Mouse (Mus musculus) liver, embryonic 14.5 days (tissue): Measurements from ENCODE around the gene Cacna1c. TPM values are rescaled to one million over a fixed set of nuclear protein-coding genes. Genes with fewer than 3 reads are reported as not detected.

Source experiments
- ATAC-seq: fragments of 200-750 bp; cut with Nextera tagmentation; 2 replicates; pipeline ENCODE4 v1.8.0; 2017; ENCODE audit warnings: moderate number of reproducible peaks, mild to moderate bottlenecking, moderate library complexity; ENCODE audit not compliant: insufficient read depth
- DNase-seq, 3 experiments: peaks; one replicate each; pipeline ENCODE4 v3.0.0-alpha.2; 2012 to 2013; ENCODE audit warnings: low read depth in 3 of 3, low spot score in 3 of 3
- H3K27ac ChIP-seq: fragments of 300-500 bp; sonication (generic); 2 replicates; pipeline ENCODE4 v1.5.1; 2014; ENCODE audit warnings: moderate library complexity, mild to moderate bottlenecking, control low read depth, inconsistent platforms
- H3K27me3 ChIP-seq: fragments of 300-500 bp; sonication (generic); 2 replicates; pipeline ENCODE4 v1.6.1; 2014; ENCODE audit warnings: mild to moderate bottlenecking, low read length, moderate library complexity; ENCODE audit not compliant: control insufficient read depth, insufficient read depth
- H3K36me3 ChIP-seq: fragments of 300-500 bp; sonication (generic); replicated peaks from 2 replicates; pipeline ENCODE4 v1.6.1; 2014; ENCODE audit warnings: low read depth; ENCODE audit not compliant: control insufficient read depth, insufficient read depth
- H3K4me1 ChIP-seq, 2 experiments: fragments of 200-500 bp in 1 of 2; fragments of 300-500 bp in 1 of 2; sonication (generic) in 1 of 2; replicated peaks; 2 replicates each; pipeline ENCODE4 v1.6.1; 2012 to 2014; ENCODE audit warnings: antibody characterized with exemption in 1 of 2, inconsistent platforms in 1 of 2, low read length in 1 of 2; ENCODE audit not compliant: control insufficient read depth in 2 of 2, insufficient read depth in 2 of 2
- H3K4me2 ChIP-seq: fragments of 300-500 bp; sonication (generic); 2 replicates; pipeline ENCODE4 v1.6.1; 2014; ENCODE audit warnings: low read depth, mild to moderate bottlenecking, control low read depth, moderate library complexity
- H3K4me3 ChIP-seq, 2 experiments: fragments of 200-500 bp in 1 of 2; fragments of 300-500 bp in 1 of 2; sonication (generic) in 1 of 2; 2 replicates each; pipeline ENCODE4 v1.5.1; 2012 to 2014; ENCODE audit warnings: low read depth in 2 of 2, low read length in 2 of 2, mild to moderate bottlenecking in 2 of 2, control low read depth in 1 of 2, inconsistent platforms in 1 of 2, moderate library complexity in 1 of 2; ENCODE audit not compliant: insufficient read depth in 1 of 2
- H3K9ac ChIP-seq: fragments of 300-500 bp; sonication (generic); replicated peaks from 2 replicates; pipeline ENCODE4 v1.6.1; 2014; ENCODE audit warnings: mild to moderate bottlenecking, control low read depth, moderate library complexity
- H3K9me3 ChIP-seq: fragments of 300-500 bp; sonication (generic); 2 replicates; pipeline ENCODE4 v1.6.1; 2016; ENCODE audit warnings: low read length, mixed read lengths; ENCODE audit not compliant: control insufficient read depth
- CTCF ChIP-seq: IDR thresholded peaks from 2 replicates; pipeline ENCODE4 v1.5.1; 2016; ENCODE audit warnings: antibody characterized with exemption, low read depth, control low read depth
- EP300 ChIP-seq: IDR thresholded peaks from 2 replicates; pipeline ENCODE4 v1.6.1; 2016; ENCODE audit warnings: antibody characterized with exemption, low read depth
- WGBS: fragments of 180-500 bp; shearing (Covaris S2); extraction: QIAGEN DNeasy Blood & Tissue Kit; methylation state at CpG from one replicate; pipeline ENCODE4 v1.1.7; 2014; ENCODE audit not compliant: insufficient replicate concordance; 5-methylcytosine and 5-hydroxymethylcytosine counted together
- polyA plus RNA-seq, 2 experiments: library from polyadenylated mRNA; depleted of rRNA in 1 of 2; stranded (reverse) in 1 of 2; unstranded in 1 of 2; fragments of >200 nt; fragmentation: Nextera tagmentation in 1 of 2; extraction: Ambion mirVana in 1 of 2; gene quantifications; 2 replicates each; pipeline versions ENCODE4 v1.2.1 to v1.2.3; 2012 to 2014

Gene Cacna1c
- polyA plus RNA-seq, 2 experiments = 0.20 to 0.32 TPM

DNA sequence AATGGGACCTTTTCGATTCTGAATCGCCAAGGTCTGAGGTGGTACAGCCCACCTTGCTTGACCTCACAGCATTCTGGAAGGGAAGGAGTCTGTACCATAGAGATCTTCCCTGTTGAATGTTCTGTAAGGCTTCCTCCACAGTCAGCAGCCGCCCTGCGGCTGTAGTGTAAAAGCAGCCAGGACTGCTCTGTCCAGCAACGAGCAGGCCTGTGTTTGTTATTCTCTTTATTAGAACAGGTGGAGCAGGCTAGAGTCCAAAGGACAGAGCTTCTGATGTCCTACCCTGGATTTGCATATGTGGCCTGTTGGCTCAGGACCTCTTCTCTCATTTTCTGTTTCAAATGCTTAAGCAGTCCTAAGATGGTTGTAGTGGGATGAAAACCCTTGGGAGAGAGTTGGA is 4.1 kb upstream of the Cacna1c start:
- ATAC-seq (peak; percentile 37; the same call in 1 of the 2 replicates), DNase-seq (peak in 1 of 3 experiments; percentile 9)
- TF ChIP-seq EP300 = no peak
- TF ChIP-seq CTCF = no peak
- 59% methylated on average over 5 of the region's 5 CpGs for WGBS
- H3K9me3 ChIP-seq = no peaks in the 10 kb centered on the region
- no peak overlapping the region for H3K4me2 ChIP-seq
- no peaks in the 10 kb centered on the region for H3K36me3 ChIP-seq
- no peaks in the 10 kb centered on the region for H3K27me3 ChIP-seq
- 0 out of 4 replicates have a peak, but pooled peaks cover 0 to 5% of the 10 kb centered on the region in 2 experiments for H3K4me1 ChIP-seq
- no peak overlapping the region for H3K9ac ChIP-seq
- no peak overlapping the region for H3K27ac ChIP-seq
- no peak overlapping the region for H3K4me3 ChIP-seq

DNA sequence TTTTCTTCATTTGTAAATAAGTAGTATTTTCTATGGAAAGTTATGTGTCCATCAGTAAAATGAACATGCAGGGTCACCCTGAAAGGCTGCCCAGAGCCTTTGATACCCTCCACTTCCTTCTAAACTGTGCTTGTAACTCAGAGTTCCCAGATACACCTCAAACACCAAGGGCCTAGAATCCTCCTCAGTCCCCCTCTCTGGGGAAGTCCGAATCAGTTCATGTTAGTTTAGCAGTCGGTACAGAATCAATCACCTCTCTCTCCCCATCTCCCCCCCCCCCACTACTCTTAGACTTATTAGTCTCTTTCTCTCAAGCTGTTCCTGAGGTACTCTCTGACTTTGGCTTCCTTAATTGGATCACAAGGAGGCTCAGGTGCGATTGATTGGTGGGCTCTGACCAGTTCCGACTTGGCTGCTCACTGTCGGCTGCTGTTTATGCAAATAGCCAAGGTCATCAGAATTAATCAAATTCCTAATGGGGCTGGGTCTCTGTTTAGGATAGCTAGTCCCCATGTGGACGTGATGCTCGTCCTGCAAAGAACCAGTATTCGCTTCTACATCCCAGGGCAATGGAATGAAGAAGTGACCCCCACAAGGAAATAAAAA is 3.2 kb upstream of the Cacna1c start:
- H3K4me1 ChIP-seq = 0 out of 4 replicates have a peak, but pooled peaks cover 0 to 5% of the 10 kb centered on the region in 2 experiments
- no peak overlapping the region for H3K4me3 ChIP-seq
- H3K27ac ChIP-seq = no peak overlapping the region
- H3K9ac ChIP-seq = no peak overlapping the region
- H3K36me3 ChIP-seq = no peaks in the 10 kb centered on the region
- ATAC-seq = no peak
- H3K27me3 ChIP-seq = no peaks in the 10 kb centered on the region
- no peak for DNase-seq
- 65% methylated on average over 8 of the region's 8 CpGs for WGBS
- H3K9me3 ChIP-seq = no peaks in the 10 kb centered on the region
- TF ChIP-seq EP300 (no peak), CTCF (no peak)
- H3K4me2 ChIP-seq = no peak overlapping the region

DNA sequence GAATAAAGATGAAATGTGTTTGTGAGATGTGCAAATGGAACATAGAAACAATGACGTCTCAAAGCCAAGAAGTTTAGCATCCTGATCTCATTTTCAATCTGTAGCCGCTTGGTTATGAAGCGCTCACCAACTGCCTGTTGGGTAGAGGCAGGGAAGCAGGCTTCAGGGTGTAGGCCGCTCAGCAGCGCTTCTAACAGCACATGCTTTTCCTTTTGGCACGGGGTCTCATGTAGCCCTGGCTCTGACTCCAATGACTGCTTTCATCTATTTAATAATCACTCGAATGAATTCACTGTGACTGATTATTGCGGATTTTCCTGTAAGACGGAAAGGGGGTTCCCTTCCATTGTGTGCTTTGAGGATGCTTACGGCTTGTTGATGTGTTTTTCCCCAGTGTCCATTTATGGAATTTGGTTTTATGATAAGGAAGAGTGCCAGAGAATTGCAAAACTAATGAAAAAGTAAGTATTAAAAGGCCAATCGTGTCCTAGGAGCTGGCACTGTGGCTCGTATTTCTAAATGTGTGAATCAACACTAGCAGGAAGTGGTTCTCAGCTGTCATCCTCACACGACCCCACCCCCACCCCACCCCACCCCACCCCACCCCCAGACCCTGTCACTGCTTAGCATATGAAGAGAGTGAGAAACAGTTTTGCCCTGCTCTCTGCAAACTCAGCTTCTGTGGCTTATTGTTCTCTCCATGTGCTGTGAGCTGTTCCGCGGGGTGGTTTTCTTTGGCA is 2.5 kb upstream of the Cacna1c start:
- ATAC-seq = no peak

DNA sequence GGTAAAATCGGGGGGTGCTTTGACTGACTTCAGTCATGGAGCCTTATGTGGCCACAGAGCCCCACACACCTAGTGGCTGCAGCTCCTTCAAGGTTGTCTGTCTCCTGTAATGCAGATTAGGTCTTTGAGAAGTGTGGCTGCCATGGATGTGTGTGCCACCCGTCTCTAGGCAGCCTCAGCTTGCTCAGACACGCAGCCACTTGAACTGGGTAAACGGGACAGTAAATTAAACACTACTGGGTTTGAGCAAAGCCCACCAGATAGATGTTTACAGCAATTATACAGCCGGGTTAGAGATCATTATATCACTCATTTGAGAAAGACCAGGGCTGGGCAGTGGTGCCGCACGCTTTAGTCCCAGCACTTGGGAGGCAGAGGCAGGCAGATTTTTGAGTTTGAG is 1.6 kb downstream of the Cacna1c start:
- H3K27ac ChIP-seq = no peak overlapping the region
- 72% methylated on average over 7 of the region's 7 CpGs for WGBS
- ATAC-seq (no peak), DNase-seq (no peak)
- no peaks in the 10 kb centered on the region for H3K4me1 ChIP-seq
- TF ChIP-seq EP300 (no peak), CTCF (no peak)
- no peaks in the 10 kb centered on the region for H3K27me3 ChIP-seq
- no peak overlapping the region for H3K9ac ChIP-seq
- no peaks in the 10 kb centered on the region for H3K36me3 ChIP-seq
- no peaks in the 10 kb centered on the region for H3K9me3 ChIP-seq
- no peak overlapping the region for H3K4me3 ChIP-seq
- no peak overlapping the region for H3K4me2 ChIP-seq

More for the DNA sequence above, 2.5 kb upstream of the Cacna1c start:
- no peak for DNase-seq
- H3K9ac ChIP-seq = no peak overlapping the region
- H3K36me3 ChIP-seq = no peaks in the 10 kb centered on the region
- 0 out of 4 replicates have a peak, but pooled peaks cover 0 to 5% of the 10 kb centered on the region in 2 experiments for H3K4me1 ChIP-seq
- no peak overlapping the region for H3K27ac ChIP-seq
- no peaks in the 10 kb centered on the region for H3K9me3 ChIP-seq
- H3K4me2 ChIP-seq = no peak overlapping the region
- TF ChIP-seq CTCF = no peak
- no peak for TF ChIP-seq EP300
- H3K27me3 ChIP-seq = no peaks in the 10 kb centered on the region
- 61% methylated on average over 15 of the region's 15 CpGs for WGBS
- H3K4me3 ChIP-seq = no peak overlapping the region

DNA sequence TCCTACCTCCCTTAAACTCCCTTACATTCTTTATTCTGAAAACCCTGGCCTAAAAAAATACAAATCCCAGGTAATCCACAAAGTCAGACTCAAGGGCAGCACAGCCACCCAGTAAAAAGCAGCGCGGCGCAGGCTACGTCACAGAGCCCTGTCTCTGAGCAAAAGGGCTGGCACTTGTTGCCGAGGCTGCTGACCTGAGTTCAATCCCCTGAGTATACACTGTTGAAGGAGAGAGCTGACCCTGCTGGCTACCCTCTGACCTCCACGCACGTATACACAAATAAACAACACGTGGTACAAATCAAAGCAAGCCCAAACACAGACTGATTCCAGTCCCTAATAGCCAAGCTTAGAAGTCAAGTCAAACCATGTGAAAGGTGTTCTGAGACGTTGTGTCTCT is 2.1 kb downstream of the Cacna1c start:
- Histone ChIP-seq H3K4me2 (no peak overlapping the region), H3K4me1 (no peaks in the 10 kb centered on the region), H3K27ac (no peak overlapping the region), H3K4me3 (no peak overlapping the region), H3K9me3 (no peaks in the 10 kb centered on the region), H3K36me3 (no peaks in the 10 kb centered on the region), H3K27me3 (no peaks in the 10 kb centered on the region), H3K9ac (no peak overlapping the region)
- ATAC-seq (no peak), DNase-seq (no peak)
- WGBS = 75% methylated on average over 9 of the region's 9 CpGs
- TF ChIP-seq CTCF (no peak), EP300 (no peak)
